Mouse (Mus musculus): Measurements from ENCODE around the gene Ugt1a6a. TPM values are rescaled to one million over a fixed set of nuclear protein-coding genes. Genes with fewer than 3 reads are reported as not detected.
"Not testable (repeated sequence)": the region's sequence is repeated elsewhere in the genome, so short reads cannot be mapped to it uniquely, and the experiment has no call there.

The Ugt1a6a gene
- polyA plus RNA-seq, 1 experiment from 2014 or later = 2.1 TPM

GRCm38 (mm10) chr1:88225301-88225700 lies 90.7 kb downstream of the Ugt1a6a start:
- not testable (repeated sequence) for H3K27ac ChIP-seq; ATAC-seq; H3K27me3 ChIP-seq (replicated peaks); H3K4me3 ChIP-seq; H3K36me3 ChIP-seq; H3K4me1 ChIP-seq; H3K9ac ChIP-seq; H3K4me2 ChIP-seq
- WGBS (ENCODE audit: insufficient replicate concordance) = 21% methylated on average over 2 of the region's 2 CpGs
- H3K9me3 ChIP-seq (replicated peaks) = peaks cover 42% of the 10 kb centered on the region

- H3K9ac ChIP-seq = no peak overlapping the region
- H3K4me3 ChIP-seq = no peak overlapping the region
- ATAC-seq = no peak
- no peak overlapping the region for H3K27ac ChIP-seq
- H3K4me2 ChIP-seq = no peak overlapping the region
- H3K9me3 ChIP-seq (replicated peaks) = peaks cover 47% of the 10 kb centered on the region
- no peaks in the 10 kb centered on the region for H3K27me3 ChIP-seq (replicated peaks)
- no peaks in the 10 kb centered on the region for H3K4me1 ChIP-seq
- no peaks in the 10 kb centered on the region for H3K36me3 ChIP-seq
These were observed 91.1 kb downstream of the Ugt1a6a start for GRCm38 (mm10) chr1:88225741-88226140.

- Histone ChIP-seq H3K4me2 (no peak within 1 kb of the TSS), H3K36me3 (no peaks in the 10 kb centered on the region), H3K27ac (no peak within 1 kb of the TSS), H3K27me3 (replicated peaks) (no peaks in the 10 kb centered on the region), H3K4me1 (no peaks in the 10 kb centered on the region), H3K4me3 (no peak within 1 kb of the TSS), H3K9me3 (replicated peaks) (peaks cover 58% of the 10 kb centered on the region), H3K9ac (no peak within 1 kb of the TSS)
- 35% methylated on average over 5 of the region's 5 CpGs for WGBS (ENCODE audit: insufficient replicate concordance)
- ATAC-seq = no peak
These were observed 92.2 kb downstream of the Ugt1a6a start, which contains the start of gene Mroh2a for GRCm38 (mm10) chr1:88226670-88227379. Mroh2a (plus strand) TSS chr1:88226986.

GRCm38 (mm10) chr1:88227482-88227881 lies 92.9 kb downstream of the Ugt1a6a start:
- Histone ChIP-seq H3K4me1 (no peaks in the 10 kb centered on the region), H3K27ac (no peak overlapping the region), H3K4me2 (no peak overlapping the region), H3K27me3 (replicated peaks) (no peaks in the 10 kb centered on the region), H3K4me3 (no peak overlapping the region), H3K9ac (no peak overlapping the region), H3K9me3 (replicated peaks) (peaks cover 63% of the 10 kb centered on the region), H3K36me3 (no peaks in the 10 kb centered on the region)
- 41% methylated on average over 2 of the region's 2 CpGs for WGBS (ENCODE audit: insufficient replicate concordance)
- no peak for ATAC-seq

- peaks cover 70% of the 10 kb centered on the region for H3K9me3 ChIP-seq (replicated peaks)
- H3K9ac ChIP-seq = no peak overlapping the region
- H3K27ac ChIP-seq = no peak overlapping the region
- no peak for ATAC-seq
- no peak overlapping the region for H3K4me2 ChIP-seq
- no peaks in the 10 kb centered on the region for H3K27me3 ChIP-seq (replicated peaks)
- H3K4me1 ChIP-seq = no peaks in the 10 kb centered on the region
- no peaks in the 10 kb centered on the region for H3K36me3 ChIP-seq
- no peak overlapping the region for H3K4me3 ChIP-seq
- WGBS (ENCODE audit: insufficient replicate concordance) = 60% methylated on average over 7 of the region's 7 CpGs
These were observed 93.5 kb downstream of the Ugt1a6a start for GRCm38 (mm10) chr1:88228121-88228520.

- peaks cover 84% of the 10 kb centered on the region for H3K9me3 ChIP-seq (replicated peaks)
- H3K4me1 ChIP-seq = no peaks in the 10 kb centered on the region
- H3K36me3 ChIP-seq = no peaks in the 10 kb centered on the region
- no peaks in the 10 kb centered on the region for H3K27me3 ChIP-seq (replicated peaks)
- no peak overlapping the region for H3K4me2 ChIP-seq
- no peak for ATAC-seq
- 59% methylated on average over 3 of the region's 3 CpGs for WGBS (ENCODE audit: insufficient replicate concordance)
- no peak overlapping the region for H3K27ac ChIP-seq
- H3K4me3 ChIP-seq = no peak overlapping the region
- no peak overlapping the region for H3K9ac ChIP-seq
These were observed 95.0 kb downstream of the Ugt1a6a start for GRCm38 (mm10) chr1:88229566-88229965.

- Histone ChIP-seq H3K4me3 (no peak overlapping the region), H3K4me1 (no peaks in the 10 kb centered on the region), H3K4me2 (no peak overlapping the region), H3K9me3 (replicated peaks) (peaks cover 88% of the 10 kb centered on the region), H3K9ac (no peak overlapping the region), H3K36me3 (no peaks in the 10 kb centered on the region), H3K27ac (no peak overlapping the region), H3K27me3 (replicated peaks) (no peaks in the 10 kb centered on the region)
- no peak for ATAC-seq
- WGBS (ENCODE audit: insufficient replicate concordance) = 60% methylated on average over 5 of the region's 5 CpGs
These were observed 95.4 kb downstream of the Ugt1a6a start for GRCm38 (mm10) chr1:88229986-88230385.

- Histone ChIP-seq H3K4me3 (no peak overlapping the region), H3K27ac (no peak overlapping the region), H3K4me2 (no peak overlapping the region), H3K9ac (no peak overlapping the region), H3K27me3 (replicated peaks) (no peaks in the 10 kb centered on the region), H3K4me1 (no peaks in the 10 kb centered on the region), H3K9me3 (replicated peaks) (peaks cover 91% of the 10 kb centered on the region), H3K36me3 (no peaks in the 10 kb centered on the region)
- WGBS (ENCODE audit: insufficient replicate concordance) = 64% methylated on average over 7 of the region's 7 CpGs
- ATAC-seq = no peak
These were observed 95.8 kb downstream of the Ugt1a6a start for GRCm38 (mm10) chr1:88230421-88230820.

- Histone ChIP-seq H3K4me2 (no peak overlapping the region), H3K9me3 (replicated peaks) (peaks cover 90% of the 10 kb centered on the region), H3K27ac (no peak overlapping the region), H3K27me3 (replicated peaks) (no peaks in the 10 kb centered on the region), H3K4me3 (no peak overlapping the region), H3K4me1 (no peaks in the 10 kb centered on the region), H3K9ac (no peak overlapping the region), H3K36me3 (no peaks in the 10 kb centered on the region)
- ATAC-seq = no peak
- 61% methylated on average over 6 of the region's 6 CpGs for WGBS (ENCODE audit: insufficient replicate concordance)
These were observed 96.6 kb downstream of the Ugt1a6a start for GRCm38 (mm10) chr1:88230981-88231802.

- H3K9ac ChIP-seq = no peak overlapping the region
- ATAC-seq = no peak
- 50% methylated on average over 7 of the region's 7 CpGs for WGBS (ENCODE audit: insufficient replicate concordance)
These were observed 97.3 kb downstream of the Ugt1a6a start for GRCm38 (mm10) chr1:88231803-88232499.

GRCm38 (mm10) chr1:88232664-88233380 lies 98.2 kb downstream of the Ugt1a6a start:
- Histone ChIP-seq H3K4me3 (no peak overlapping the region), H3K27me3 (replicated peaks) (no peaks in the 10 kb centered on the region), H3K4me2 (no peak overlapping the region), H3K9me3 (replicated peaks) (peaks cover 90% of the 10 kb centered on the region), H3K27ac (no peak overlapping the region), H3K36me3 (no peaks in the 10 kb centered on the region), H3K9ac (no peak overlapping the region), H3K4me1 (no peaks in the 10 kb centered on the region)
- 38% methylated on average over 3 of the region's 3 CpGs for WGBS (ENCODE audit: insufficient replicate concordance)
- no peak for ATAC-seq

More at GRCm38 (mm10) chr1:88231803-88232499, 97.3 kb downstream of the Ugt1a6a start:
- no peaks in the 10 kb centered on the region for H3K4me1 ChIP-seq
- H3K4me3 ChIP-seq = no peak overlapping the region
- no peak overlapping the region for H3K4me2 ChIP-seq
- H3K27ac ChIP-seq = no peak overlapping the region
- H3K9me3 ChIP-seq (replicated peaks) = peaks cover 88% of the 10 kb centered on the region
- no peaks in the 10 kb centered on the region for H3K27me3 ChIP-seq (replicated peaks)
- H3K36me3 ChIP-seq = no peaks in the 10 kb centered on the region
